Mouse (Mus musculus): ENCODE measurements around the gene Ppp1ca. TPM values are rescaled to one million over a fixed set of nuclear protein-coding genes. Genes with fewer than 3 reads are reported as not detected.

Ppp1ca gene
- total RNA-seq, 2 experiments from 2014 or later: 494 to 527 TPM

GRCm38 (mm10) chr19:4181892-4182291, 10.0 kb upstream of the Ppp1ca start:
- ATAC-seq (replicated peaks; ENCODE audit: poor library complexity, severe bottlenecking): peak; percentile 73

GRCm38 (mm10) chr19:4183689-4184088, 8.2 kb upstream of the Ppp1ca start:
- no peak for ATAC-seq (replicated peaks; ENCODE audit: poor library complexity, severe bottlenecking)

DNA sequence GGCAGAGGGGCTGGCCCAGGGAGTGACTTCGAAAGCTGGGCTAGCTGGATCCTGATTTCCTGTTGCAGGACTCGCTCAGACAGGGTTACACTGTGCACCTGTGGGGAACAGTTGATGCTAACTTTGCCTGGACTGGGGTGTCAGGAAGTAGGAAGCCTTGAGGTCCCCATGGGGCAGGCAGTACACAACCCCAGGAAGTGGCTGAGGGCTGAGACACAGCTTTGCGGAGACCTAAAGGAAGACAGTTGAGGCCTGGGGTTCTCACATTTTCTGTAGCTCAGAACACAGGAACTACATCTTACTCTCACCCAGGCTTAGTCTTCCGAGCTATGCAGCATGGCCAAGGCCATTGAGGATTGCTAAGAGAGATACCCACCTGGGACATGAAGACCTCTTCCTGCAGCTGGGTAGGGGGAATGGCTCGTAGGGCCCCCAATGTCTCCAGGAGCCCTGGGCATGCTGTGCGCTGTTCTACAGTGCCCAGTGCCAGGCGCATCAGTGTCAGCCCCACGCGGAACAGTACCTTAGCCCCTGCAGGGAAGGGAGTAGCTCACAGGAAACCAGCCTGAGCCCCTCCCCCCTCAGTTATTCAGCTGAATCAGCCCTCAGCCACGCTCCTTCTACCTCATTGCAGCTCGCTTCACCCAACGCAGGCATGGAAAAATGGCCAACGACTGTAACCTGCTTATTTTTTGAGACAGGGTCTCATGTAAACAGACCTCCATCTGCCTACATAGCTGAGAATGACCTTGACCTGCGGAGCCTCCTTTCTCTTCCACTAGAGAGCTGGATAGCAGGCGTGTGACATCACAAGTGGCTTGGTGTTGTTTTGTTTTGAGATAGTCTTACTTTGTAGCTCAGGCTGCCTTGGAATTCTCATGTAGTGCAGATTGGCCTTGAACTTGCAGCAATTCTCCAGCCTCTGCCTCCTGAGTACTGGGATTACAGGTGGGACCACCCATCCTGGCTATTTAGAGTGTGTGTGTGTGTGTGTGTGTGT, 6.6 kb upstream of the Ppp1ca start:
- ATAC-seq (replicated peaks; ENCODE audit: poor library complexity, severe bottlenecking): peak; percentile 57

DNA sequence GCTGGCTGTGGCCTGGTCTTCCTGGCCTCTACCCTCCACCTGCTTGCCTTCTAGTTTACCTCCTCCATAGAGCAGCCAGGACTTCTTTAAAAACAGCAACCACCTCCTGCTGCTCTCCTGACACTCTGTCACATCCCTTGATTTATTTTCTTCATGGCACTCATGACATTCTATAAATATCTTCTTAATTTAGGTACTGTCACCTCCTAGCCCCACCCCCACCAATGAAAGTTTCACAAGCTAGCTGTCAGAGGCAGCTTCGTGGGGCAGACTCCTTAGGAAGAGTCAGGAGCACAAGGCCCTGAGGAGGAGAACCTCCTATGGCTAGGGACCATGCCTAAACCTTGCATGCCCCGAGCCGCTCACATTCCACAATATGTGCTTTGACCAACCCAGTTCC, 4.6 kb upstream of the Ppp1ca start:
- ATAC-seq (replicated peaks; ENCODE audit: poor library complexity, severe bottlenecking): no peak

GRCm38 (mm10) chr19:4189051-4189620, 2.7 kb upstream of the Ppp1ca start:
- ATAC-seq (replicated peaks; ENCODE audit: poor library complexity, severe bottlenecking): no peak

DNA sequence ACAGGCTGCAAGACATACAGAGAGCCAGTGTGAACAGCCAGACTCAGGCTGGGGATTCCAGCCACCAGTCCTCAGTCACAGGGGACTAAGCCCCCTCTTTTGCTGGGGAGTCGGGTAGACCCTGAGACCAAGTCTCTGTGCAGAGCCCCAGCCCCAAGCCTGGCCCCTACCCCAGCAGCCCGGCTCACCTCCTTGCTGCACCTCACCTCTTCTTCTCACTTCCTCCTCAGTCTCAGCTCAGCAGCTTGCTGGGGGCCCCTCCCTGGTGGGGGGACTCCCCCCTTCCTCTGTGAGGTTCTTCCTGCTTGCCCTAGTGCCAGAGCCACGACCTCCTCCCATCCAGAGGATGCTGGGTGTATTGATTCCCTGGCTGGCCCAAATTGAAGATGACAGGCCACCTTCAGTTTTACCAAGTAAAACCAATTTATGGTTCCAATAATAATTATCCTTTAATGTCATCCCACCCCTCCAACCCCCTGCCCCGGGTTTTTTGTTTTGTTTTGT, 982 bp upstream of the Ppp1ca start, which contains the start of gene Tbc1d10c:
Gene Tbc1d10c, minus strand, starts transcription at position 454 of the 504 bp plus-strand sequence.
- peak; percentile 62 for ATAC-seq (replicated peaks; ENCODE audit: poor library complexity, severe bottlenecking)

- no peak for ATAC-seq (replicated peaks; ENCODE audit: poor library complexity, severe bottlenecking)
Measured at GRCm38 (mm10) chr19:4192251-4192985, 553 bp downstream of the Ppp1ca start.

GRCm38 (mm10) chr19:4193129-4193528, 1.3 kb downstream of the Ppp1ca start:
- ATAC-seq (replicated peaks; ENCODE audit: poor library complexity, severe bottlenecking): no peak

DNA sequence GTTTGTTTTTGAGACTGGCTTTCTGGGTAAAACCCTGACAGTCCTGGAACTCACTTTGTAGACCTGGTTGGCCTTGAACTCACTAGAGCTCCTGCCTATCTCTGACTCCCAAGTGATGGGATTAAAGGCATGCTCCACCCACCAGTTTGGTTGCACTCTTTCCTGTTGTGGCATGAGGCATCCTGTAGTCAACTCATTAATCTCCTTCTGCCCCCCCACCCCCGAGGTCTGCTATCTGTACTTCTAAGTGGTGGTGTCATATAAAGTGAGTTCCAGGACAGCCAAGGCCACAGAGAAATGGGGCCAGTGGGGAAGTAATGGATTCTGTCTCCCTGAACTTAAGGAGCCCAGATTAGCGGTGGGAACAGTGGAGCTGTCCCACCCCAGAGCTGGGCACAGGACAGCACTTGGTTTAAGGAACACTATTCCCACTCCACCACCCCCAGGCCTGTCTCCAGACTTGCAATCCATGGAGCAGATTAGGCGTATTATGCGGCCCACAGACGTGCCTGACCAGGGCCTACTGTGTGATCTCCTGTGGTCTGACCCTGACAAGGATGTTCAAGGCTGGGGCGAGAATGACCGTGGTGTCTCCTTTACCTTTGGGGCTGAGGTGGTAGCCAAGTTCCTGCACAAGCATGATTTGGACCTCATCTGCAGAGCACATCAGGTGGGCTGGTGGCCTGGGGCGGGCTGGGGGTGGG, 2.3 kb downstream of the Ppp1ca start:
- no peak for ATAC-seq (replicated peaks; ENCODE audit: poor library complexity, severe bottlenecking)

- no peak for ATAC-seq (replicated peaks; ENCODE audit: poor library complexity, severe bottlenecking)
Measured at GRCm38 (mm10) chr19:4194776-4195650, 3.1 kb downstream of the Ppp1ca start.

- ATAC-seq (replicated peaks; ENCODE audit: poor library complexity, severe bottlenecking): no peak
Measured at GRCm38 (mm10) chr19:4196048-4196447, 4.2 kb downstream of the Ppp1ca start.

DNA sequence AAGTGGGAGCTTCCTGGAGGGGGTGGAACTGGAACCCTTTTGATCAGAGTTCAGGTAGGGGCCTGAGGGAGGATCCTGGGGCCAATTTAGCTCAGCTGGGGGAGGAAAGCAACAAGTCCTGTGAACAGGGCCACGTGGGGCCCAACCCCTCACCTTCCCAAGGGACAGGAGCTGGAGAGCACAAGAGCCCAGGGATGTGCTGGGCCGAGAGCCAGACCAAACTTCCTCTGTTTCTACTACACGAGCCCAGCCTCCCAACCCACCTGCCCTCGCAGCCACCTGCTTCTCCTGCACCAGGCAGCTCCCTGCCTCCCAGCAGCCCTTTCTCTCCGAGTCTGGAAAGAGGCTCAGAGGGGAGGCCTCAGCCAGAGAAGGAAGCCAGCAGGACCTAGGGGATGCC, 4.7 kb downstream of the Ppp1ca start:
- no peak for ATAC-seq (replicated peaks; ENCODE audit: poor library complexity, severe bottlenecking)

DNA sequence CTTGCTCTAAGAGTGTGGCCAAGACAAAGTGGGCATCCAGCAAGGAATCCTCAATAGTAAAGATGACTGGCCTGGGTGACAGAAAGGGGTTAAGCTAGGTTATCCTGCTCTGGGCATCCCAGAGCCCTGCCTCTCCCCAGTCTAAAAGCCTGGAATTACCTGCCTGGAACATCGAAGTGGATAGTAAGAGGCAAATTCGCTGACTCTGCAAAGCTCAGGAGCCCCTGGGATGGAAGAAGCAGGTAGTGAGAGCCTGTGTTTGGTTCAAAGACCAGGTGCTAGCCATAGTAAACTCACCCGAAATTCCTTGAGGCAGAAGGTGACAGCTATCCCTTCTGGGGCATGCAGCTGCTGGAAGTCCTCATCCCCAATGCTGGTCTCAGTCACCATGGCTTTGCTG, 5.3 kb downstream of the Ppp1ca start:
- no peak for ATAC-seq (replicated peaks; ENCODE audit: poor library complexity, severe bottlenecking)

GRCm38 (mm10) chr19:4201291-4201909, 9.5 kb downstream of the Ppp1ca start, which contains the start of gene Rad9a:
Rad9a (minus strand) TSS chr19:4201662.
- ATAC-seq (replicated peaks; ENCODE audit: poor library complexity, severe bottlenecking): peak; percentile 79

DNA sequence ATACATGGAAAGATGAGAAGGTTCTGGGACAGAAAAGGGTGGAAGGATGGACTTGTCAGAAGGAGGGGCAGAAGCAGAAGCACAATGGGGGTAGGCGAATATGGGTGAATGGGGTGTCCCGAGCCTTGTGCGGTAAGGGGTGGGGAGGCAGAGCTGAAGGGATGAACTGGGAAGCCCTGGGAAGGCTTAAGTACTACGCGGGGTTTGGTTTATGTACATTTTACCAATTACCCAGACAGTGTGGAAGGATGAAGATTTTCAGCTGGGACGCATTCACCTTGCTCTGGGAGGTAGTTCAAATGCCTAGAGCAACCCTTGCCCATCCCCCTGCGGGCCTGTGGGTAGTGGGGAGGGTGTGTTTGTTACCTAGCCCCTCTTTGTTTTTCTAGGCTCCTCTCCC, 10.3 kb downstream of the Ppp1ca start:
- no peak for ATAC-seq (replicated peaks; ENCODE audit: poor library complexity, severe bottlenecking)

DNA sequence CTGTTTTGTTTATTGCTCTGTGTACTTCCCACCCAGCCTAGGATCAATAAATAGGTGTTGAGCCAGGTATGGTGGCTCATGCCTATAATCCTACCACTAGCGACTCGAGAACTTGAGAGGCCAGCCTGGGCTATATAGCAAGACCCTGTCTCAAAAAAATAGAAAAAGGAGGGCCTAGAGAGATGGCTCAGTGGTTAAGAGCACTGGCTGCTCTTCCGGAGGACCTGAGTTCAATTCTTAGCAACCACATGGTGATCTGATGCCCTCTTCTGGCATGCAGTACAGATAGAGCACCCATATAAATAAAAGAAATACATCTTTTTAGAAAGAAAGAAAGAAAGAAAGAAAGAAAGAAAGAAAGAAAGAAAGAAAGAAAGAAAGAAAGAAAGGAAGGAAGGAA, 11.3 kb downstream of the Ppp1ca start:
- ATAC-seq (replicated peaks; ENCODE audit: poor library complexity, severe bottlenecking): no peak

GRCm38 (mm10) chr19:4203604-4204326, 11.9 kb downstream of the Ppp1ca start:
- peak; percentile 40 for ATAC-seq (replicated peaks; ENCODE audit: poor library complexity, severe bottlenecking)

DNA sequence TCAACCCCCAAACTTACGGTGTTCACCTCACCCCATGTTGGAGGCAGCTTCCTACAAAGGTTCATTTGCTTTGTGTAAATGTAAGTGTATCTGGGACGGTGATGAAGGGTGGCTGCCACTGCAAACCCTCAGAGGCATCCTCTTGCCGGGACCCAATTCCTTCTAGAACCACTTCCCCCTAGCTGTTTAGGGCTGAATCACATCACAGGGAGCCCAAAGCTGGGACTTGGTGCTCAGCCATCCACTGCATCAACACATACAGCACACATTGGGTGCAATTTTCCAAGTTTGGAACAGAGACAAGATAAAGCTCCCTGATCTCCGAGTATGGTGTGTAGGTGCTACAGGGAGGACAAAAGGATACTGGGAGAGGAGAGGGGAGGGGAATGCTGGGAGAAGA, 13.0 kb downstream of the Ppp1ca start:
- ATAC-seq (replicated peaks; ENCODE audit: poor library complexity, severe bottlenecking): no peak

All from granulocyte monocyte progenitor cell, adult 5-6 weeks (primary cell).